Mouse (Mus musculus): ENCODE data around the gene Dhdh. TPM values are rescaled to one million over a fixed set of nuclear protein-coding genes. Genes with fewer than 3 reads are reported as not detected.

The Dhdh gene
- polyA plus RNA-seq (2014; fragmentation: Illumina TruSeq; extraction: RNeasy Lipid Tissue Mini Kit (QIAGEN cat#74804); ENCODE audit: low read depth, low replicate concordance) = 23.6 TPM

GRCm38 (mm10) chr7:45488293-45489204 lies at the start of gene Dhdh:
Gene Dhdh (minus strand): TSS chr7:45488805.

GRCm38 (mm10) chr7:45525809-45526473 lies 37.3 kb upstream of the Dhdh start, which contains the start of the genes Ppp1r15a and Plekha4:
Gene Ppp1r15a (minus strand): TSS chr7:45526268.
Gene Plekha4 (plus strand): TSS chr7:45526330.

GRCm38 (mm10) chr7:45509912-45510787 lies 21.5 kb upstream of the Dhdh start, which contains the start of gene Nucb1:
Gene Nucb1 (minus strand): TSS chr7:45510406.

GRCm38 (mm10) chr7:45486761-45487415 lies 1.7 kb downstream of the Dhdh start, which contains the start of gene Gm45808:
Gene Gm45808 (minus strand): TSS chr7:45486811.

GRCm38 (mm10) chr7:45481374-45481927 lies 7.2 kb downstream of the Dhdh start, which contains the start of gene Tulp2:
Gene Tulp2 (plus strand): TSS chr7:45481877.

GRCm38 (mm10) chr7:45466283-45467089 lies 22.1 kb downstream of the Dhdh start, which contains the start of gene Bax:
Gene Bax (minus strand): TSS chr7:45466898.

GRCm38 (mm10) chr7:45459564-45460140 lies 29.0 kb downstream of the Dhdh start, which contains the start of gene Ftl1:
Gene Ftl1 (minus strand): TSS chr7:45459884.

GRCm38 (mm10) chr7:45437521-45438276 lies 50.9 kb downstream of the Dhdh start, which contains the start of gene Ruvbl2:
Gene Ruvbl2 (minus strand): TSS chr7:45438096.

GRCm38 (mm10) chr7:45434203-45435015 lies 54.2 kb downstream of the Dhdh start, which contains the start of gene Gys1:
Gene Gys1 (plus strand): TSS chr7:45434844.

Other genes starting within 250 kb of the Dhdh start
- gene Cd37, start 249.7 kb downstream of the Dhdh start, polyA plus RNA-seq (2014; fragmentation: Illumina TruSeq; extraction: RNeasy Lipid Tissue Mini Kit (QIAGEN cat#74804); ENCODE audit: low read depth, low replicate concordance) = 13.6 TPM
- gene Slc6a16, start 247.7 kb downstream of the Dhdh start, polyA plus RNA-seq (2014; fragmentation: Illumina TruSeq; extraction: RNeasy Lipid Tissue Mini Kit (QIAGEN cat#74804); ENCODE audit: low read depth, low replicate concordance) = 1.4 TPM
- gene Slc6a21, start 211.3 kb downstream of the Dhdh start, polyA plus RNA-seq (2014; fragmentation: Illumina TruSeq; extraction: RNeasy Lipid Tissue Mini Kit (QIAGEN cat#74804); ENCODE audit: low read depth, low replicate concordance) = 9.4 TPM
- gene Trpm4, start 155.0 kb downstream of the Dhdh start, polyA plus RNA-seq (2014; fragmentation: Illumina TruSeq; extraction: RNeasy Lipid Tissue Mini Kit (QIAGEN cat#74804); ENCODE audit: low read depth, low replicate concordance) = 41.0 TPM
- gene Hrc, start 153.5 kb downstream of the Dhdh start, polyA plus RNA-seq (2014; fragmentation: Illumina TruSeq; extraction: RNeasy Lipid Tissue Mini Kit (QIAGEN cat#74804); ENCODE audit: low read depth, low replicate concordance) = 0.65 TPM
- gene Ppfia3, start 121.8 kb downstream of the Dhdh start, polyA plus RNA-seq (2014; fragmentation: Illumina TruSeq; extraction: RNeasy Lipid Tissue Mini Kit (QIAGEN cat#74804); ENCODE audit: low read depth, low replicate concordance) = 3.5 TPM
- 5.1 TPM for gene Lin7b, start 118.2 kb downstream of the Dhdh start, polyA plus RNA-seq (2014; fragmentation: Illumina TruSeq; extraction: RNeasy Lipid Tissue Mini Kit (QIAGEN cat#74804); ENCODE audit: low read depth, low replicate concordance)
- gene Snrnp70, start 93.1 kb downstream of the Dhdh start, polyA plus RNA-seq (2014; fragmentation: Illumina TruSeq; extraction: RNeasy Lipid Tissue Mini Kit (QIAGEN cat#74804); ENCODE audit: low read depth, low replicate concordance) = 288 TPM
- gene Kcna7, start 83.2 kb downstream of the Dhdh start, polyA plus RNA-seq (2014; fragmentation: Illumina TruSeq; extraction: RNeasy Lipid Tissue Mini Kit (QIAGEN cat#74804); ENCODE audit: low read depth, low replicate concordance) = not detected
- 2.6 TPM for gene Ntf5, start 75.1 kb downstream of the Dhdh start, polyA plus RNA-seq (2014; fragmentation: Illumina TruSeq; extraction: RNeasy Lipid Tissue Mini Kit (QIAGEN cat#74804); ENCODE audit: low read depth, low replicate concordance)
- 1.4 TPM for gene Lhb, start 68.0 kb downstream of the Dhdh start, polyA plus RNA-seq (2014; fragmentation: Illumina TruSeq; extraction: RNeasy Lipid Tissue Mini Kit (QIAGEN cat#74804); ENCODE audit: low read depth, low replicate concordance)
- gene Gys1, start 54.0 kb downstream of the Dhdh start, polyA plus RNA-seq (2014; fragmentation: Illumina TruSeq; extraction: RNeasy Lipid Tissue Mini Kit (QIAGEN cat#74804); ENCODE audit: low read depth, low replicate concordance) = 41.6 TPM
- gene Ruvbl2, start 50.7 kb downstream of the Dhdh start, polyA plus RNA-seq (2014; fragmentation: Illumina TruSeq; extraction: RNeasy Lipid Tissue Mini Kit (QIAGEN cat#74804); ENCODE audit: low read depth, low replicate concordance) = 33.5 TPM
- gene Ftl1, start 28.9 kb downstream of the Dhdh start, polyA plus RNA-seq (2014; fragmentation: Illumina TruSeq; extraction: RNeasy Lipid Tissue Mini Kit (QIAGEN cat#74804); ENCODE audit: low read depth, low replicate concordance) = 2,850 TPM
- gene Bax, start 21.9 kb downstream of the Dhdh start, polyA plus RNA-seq (2014; fragmentation: Illumina TruSeq; extraction: RNeasy Lipid Tissue Mini Kit (QIAGEN cat#74804); ENCODE audit: low read depth, low replicate concordance) = 61.4 TPM
- gene Tulp2, start 6.9 kb downstream of the Dhdh start, polyA plus RNA-seq (2014; fragmentation: Illumina TruSeq; extraction: RNeasy Lipid Tissue Mini Kit (QIAGEN cat#74804); ENCODE audit: low read depth, low replicate concordance) = 11.4 TPM
- 4.7 TPM for gene Gm45808, start 2.0 kb downstream of the Dhdh start, polyA plus RNA-seq (2014; fragmentation: Illumina TruSeq; extraction: RNeasy Lipid Tissue Mini Kit (QIAGEN cat#74804); ENCODE audit: low read depth, low replicate concordance)
- 558 TPM for gene Nucb1, start 21.6 kb upstream of the Dhdh start, polyA plus RNA-seq (2014; fragmentation: Illumina TruSeq; extraction: RNeasy Lipid Tissue Mini Kit (QIAGEN cat#74804); ENCODE audit: low read depth, low replicate concordance)
- gene Ppp1r15a, start 37.5 kb upstream of the Dhdh start, polyA plus RNA-seq (2014; fragmentation: Illumina TruSeq; extraction: RNeasy Lipid Tissue Mini Kit (QIAGEN cat#74804); ENCODE audit: low read depth, low replicate concordance) = 23.3 TPM
- 12.8 TPM for gene Plekha4, start 37.5 kb upstream of the Dhdh start, polyA plus RNA-seq (2014; fragmentation: Illumina TruSeq; extraction: RNeasy Lipid Tissue Mini Kit (QIAGEN cat#74804); ENCODE audit: low read depth, low replicate concordance)
- 1.0 TPM for gene Hsd17b14, start 66.1 kb upstream of the Dhdh start, polyA plus RNA-seq (2014; fragmentation: Illumina TruSeq; extraction: RNeasy Lipid Tissue Mini Kit (QIAGEN cat#74804); ENCODE audit: low read depth, low replicate concordance)
- gene Bcat2, start 81.3 kb upstream of the Dhdh start, polyA plus RNA-seq (2014; fragmentation: Illumina TruSeq; extraction: RNeasy Lipid Tissue Mini Kit (QIAGEN cat#74804); ENCODE audit: low read depth, low replicate concordance) = 110 TPM
- 0.58 TPM for gene Fgf21, start 126.7 kb upstream of the Dhdh start, polyA plus RNA-seq (2014; fragmentation: Illumina TruSeq; extraction: RNeasy Lipid Tissue Mini Kit (QIAGEN cat#74804); ENCODE audit: low read depth, low replicate concordance)
- gene Fut1, start 128.5 kb upstream of the Dhdh start, polyA plus RNA-seq (2014; fragmentation: Illumina TruSeq; extraction: RNeasy Lipid Tissue Mini Kit (QIAGEN cat#74804); ENCODE audit: low read depth, low replicate concordance) = 14.4 TPM
- 1.6 TPM for gene Izumo1, start 133.0 kb upstream of the Dhdh start, polyA plus RNA-seq (2014; fragmentation: Illumina TruSeq; extraction: RNeasy Lipid Tissue Mini Kit (QIAGEN cat#74804); ENCODE audit: low read depth, low replicate concordance)
- 11.0 TPM for gene Rasip1, start 138.7 kb upstream of the Dhdh start, polyA plus RNA-seq (2014; fragmentation: Illumina TruSeq; extraction: RNeasy Lipid Tissue Mini Kit (QIAGEN cat#74804); ENCODE audit: low read depth, low replicate concordance)
- gene Mamstr, start 151.2 kb upstream of the Dhdh start, polyA plus RNA-seq (2014; fragmentation: Illumina TruSeq; extraction: RNeasy Lipid Tissue Mini Kit (QIAGEN cat#74804); ENCODE audit: low read depth, low replicate concordance) = 4.0 TPM
- gene Fut2, start 177.6 kb upstream of the Dhdh start, polyA plus RNA-seq (2014; fragmentation: Illumina TruSeq; extraction: RNeasy Lipid Tissue Mini Kit (QIAGEN cat#74804); ENCODE audit: low read depth, low replicate concordance) = 2.3 TPM
- gene Ntn5, start 195.2 kb upstream of the Dhdh start, polyA plus RNA-seq (2014; fragmentation: Illumina TruSeq; extraction: RNeasy Lipid Tissue Mini Kit (QIAGEN cat#74804); ENCODE audit: low read depth, low replicate concordance) = 0.78 TPM
- 1.8 TPM for gene Sec1, start 205.6 kb upstream of the Dhdh start, polyA plus RNA-seq (2014; fragmentation: Illumina TruSeq; extraction: RNeasy Lipid Tissue Mini Kit (QIAGEN cat#74804); ENCODE audit: low read depth, low replicate concordance)
- gene Car11, start 211.0 kb upstream of the Dhdh start, polyA plus RNA-seq (2014; fragmentation: Illumina TruSeq; extraction: RNeasy Lipid Tissue Mini Kit (QIAGEN cat#74804); ENCODE audit: low read depth, low replicate concordance) = 5.3 TPM
- 19.7 TPM for gene Dbp, start 216.3 kb upstream of the Dhdh start, polyA plus RNA-seq (2014; fragmentation: Illumina TruSeq; extraction: RNeasy Lipid Tissue Mini Kit (QIAGEN cat#74804); ENCODE audit: low read depth, low replicate concordance)
- 966 TPM for gene Rpl18, start 226.7 kb upstream of the Dhdh start, polyA plus RNA-seq (2014; fragmentation: Illumina TruSeq; extraction: RNeasy Lipid Tissue Mini Kit (QIAGEN cat#74804); ENCODE audit: low read depth, low replicate concordance)
- gene Sphk2, start 229.2 kb upstream of the Dhdh start, polyA plus RNA-seq (2014; fragmentation: Illumina TruSeq; extraction: RNeasy Lipid Tissue Mini Kit (QIAGEN cat#74804); ENCODE audit: low read depth, low replicate concordance) = 31.4 TPM
- gene Fam83e, start 232.4 kb upstream of the Dhdh start, polyA plus RNA-seq (2014; fragmentation: Illumina TruSeq; extraction: RNeasy Lipid Tissue Mini Kit (QIAGEN cat#74804); ENCODE audit: low read depth, low replicate concordance) = 3.7 TPM
- gene Spaca4, start 237.0 kb upstream of the Dhdh start, polyA plus RNA-seq (2014; fragmentation: Illumina TruSeq; extraction: RNeasy Lipid Tissue Mini Kit (QIAGEN cat#74804); ENCODE audit: low read depth, low replicate concordance) = 2.2 TPM